Mouse (Mus musculus) liver, embryonic 14.5 days (tissue): ENCODE results near the gene Nop56. TPM values are rescaled to one million over a fixed set of nuclear protein-coding genes. Genes with fewer than 3 reads are reported as not detected.

Source experiments
- ATAC-seq: fragments of 200-750 bp; cut with Nextera tagmentation; 2 replicates; pipeline ENCODE4 v1.8.0; 2017; ENCODE audit warnings: moderate number of reproducible peaks, mild to moderate bottlenecking, moderate library complexity; ENCODE audit not compliant: insufficient read depth
- DNase-seq, 3 experiments: peaks; one replicate each; pipeline ENCODE4 v3.0.0-alpha.2; 2012 to 2013; ENCODE audit warnings: low read depth in 3 of 3, low spot score in 3 of 3
- H3K27ac ChIP-seq: fragments of 300-500 bp; sonication (generic); 2 replicates; pipeline ENCODE4 v1.5.1; 2014; ENCODE audit warnings: moderate library complexity, mild to moderate bottlenecking, control low read depth, inconsistent platforms
- H3K27me3 ChIP-seq: fragments of 300-500 bp; sonication (generic); 2 replicates; pipeline ENCODE4 v1.6.1; 2014; ENCODE audit warnings: mild to moderate bottlenecking, low read length, moderate library complexity; ENCODE audit not compliant: control insufficient read depth, insufficient read depth
- H3K36me3 ChIP-seq: fragments of 300-500 bp; sonication (generic); replicated peaks from 2 replicates; pipeline ENCODE4 v1.6.1; 2014; ENCODE audit warnings: low read depth; ENCODE audit not compliant: control insufficient read depth, insufficient read depth
- H3K4me1 ChIP-seq, 2 experiments: fragments of 200-500 bp in 1 of 2; fragments of 300-500 bp in 1 of 2; sonication (generic) in 1 of 2; replicated peaks; 2 replicates each; pipeline ENCODE4 v1.6.1; 2012 to 2014; ENCODE audit warnings: antibody characterized with exemption in 1 of 2, inconsistent platforms in 1 of 2, low read length in 1 of 2; ENCODE audit not compliant: control insufficient read depth in 2 of 2, insufficient read depth in 2 of 2
- H3K4me2 ChIP-seq: fragments of 300-500 bp; sonication (generic); 2 replicates; pipeline ENCODE4 v1.6.1; 2014; ENCODE audit warnings: low read depth, mild to moderate bottlenecking, control low read depth, moderate library complexity
- H3K4me3 ChIP-seq, 2 experiments: fragments of 200-500 bp in 1 of 2; fragments of 300-500 bp in 1 of 2; sonication (generic) in 1 of 2; 2 replicates each; pipeline ENCODE4 v1.5.1; 2012 to 2014; ENCODE audit warnings: low read depth in 2 of 2, low read length in 2 of 2, mild to moderate bottlenecking in 2 of 2, control low read depth in 1 of 2, inconsistent platforms in 1 of 2, moderate library complexity in 1 of 2; ENCODE audit not compliant: insufficient read depth in 1 of 2
- H3K9ac ChIP-seq: fragments of 300-500 bp; sonication (generic); replicated peaks from 2 replicates; pipeline ENCODE4 v1.6.1; 2014; ENCODE audit warnings: mild to moderate bottlenecking, control low read depth, moderate library complexity
- H3K9me3 ChIP-seq: fragments of 300-500 bp; sonication (generic); 2 replicates; pipeline ENCODE4 v1.6.1; 2016; ENCODE audit warnings: low read length, mixed read lengths; ENCODE audit not compliant: control insufficient read depth
- CTCF ChIP-seq: IDR thresholded peaks from 2 replicates; pipeline ENCODE4 v1.5.1; 2016; ENCODE audit warnings: antibody characterized with exemption, low read depth, control low read depth
- EP300 ChIP-seq: IDR thresholded peaks from 2 replicates; pipeline ENCODE4 v1.6.1; 2016; ENCODE audit warnings: antibody characterized with exemption, low read depth
- WGBS: fragments of 180-500 bp; shearing (Covaris S2); extraction: QIAGEN DNeasy Blood & Tissue Kit; methylation state at CpG from one replicate; pipeline ENCODE4 v1.1.7; 2014; ENCODE audit not compliant: insufficient replicate concordance; 5-methylcytosine and 5-hydroxymethylcytosine counted together
- polyA plus RNA-seq, 2 experiments: library from polyadenylated mRNA; depleted of rRNA in 1 of 2; stranded (reverse) in 1 of 2; unstranded in 1 of 2; fragments of >200 nt; fragmentation: Nextera tagmentation in 1 of 2; extraction: Ambion mirVana in 1 of 2; gene quantifications; 2 replicates each; pipeline versions ENCODE4 v1.2.1 to v1.2.3; 2012 to 2014

Gene Nop56
- polyA plus RNA-seq, 2 experiments: 182 to 201 TPM

- 0 out of 4 replicates have a peak, but pooled peaks cover 0 to 3% of the 10 kb centered on the region in 2 experiments for H3K4me1 ChIP-seq
- H3K27ac ChIP-seq: no peak overlapping the region
- no peaks in the 10 kb centered on the region for H3K9me3 ChIP-seq
- DNase-seq: no peak
- 7% methylated on average over 20 of the region's 20 CpGs for WGBS
- no peak for ATAC-seq
- TF ChIP-seq CTCF: no peak
- no peak for TF ChIP-seq EP300
- peak overlapping the region; percentile 6 to 50; a peak in 2 of 4 replicates for H3K4me3 ChIP-seq
- H3K4me2 ChIP-seq: peak overlapping the region; percentile 53
- peaks cover 60% of the 10 kb centered on the region for H3K27me3 ChIP-seq
- no peaks in the 10 kb centered on the region for H3K36me3 ChIP-seq
- no peak overlapping the region for H3K9ac ChIP-seq
These were observed 20.1 kb downstream of the Nop56 start for GRCm38 (mm10) chr2:130294218-130294935.

GRCm38 (mm10) chr2:130294936-130295277 lies 20.7 kb downstream of the Nop56 start, which contains the start of gene Ebf4:
Gene Ebf4, plus strand, starts transcription at chr2:130295169.
- ATAC-seq: no peak

GRCm38 (mm10) chr2:130295331-130296133 lies 21.3 kb downstream of the Nop56 start:
- Histone ChIP-seq H3K27me3 (peaks cover 60% of the 10 kb centered on the region), H3K9me3 (no peaks in the 10 kb centered on the region), H3K4me2 (peak overlapping the region; percentile 53), H3K27ac (no peak overlapping the region), H3K36me3 (no peaks in the 10 kb centered on the region), H3K4me3 (peak overlapping the region; percentile 8 to 50; a peak in 2 of 4 replicates), H3K9ac (no peak overlapping the region), H3K4me1 (0 out of 4 replicates have a peak, but pooled peaks cover 0 to 3% of the 10 kb centered on the region in 2 experiments)
- TF ChIP-seq EP300 (no peak), CTCF (no peak)
- no peak for DNase-seq
- WGBS: 1% methylated on average over 68 of the region's 99 CpGs
- ATAC-seq: no peak

More at GRCm38 (mm10) chr2:130294936-130295277, 20.7 kb downstream of the Nop56 start, which contains the start of gene Ebf4:
- Histone ChIP-seq H3K27me3 (peaks cover 60% of the 10 kb centered on the region), H3K27ac (no peak within 1 kb of the TSS), H3K9me3 (no peaks in the 10 kb centered on the region), H3K36me3 (no peaks in the 10 kb centered on the region), H3K4me2 (peak within 1 kb of the TSS; percentile 53), H3K9ac (no peak within 1 kb of the TSS), H3K4me1 (0 out of 4 replicates have a peak, but pooled peaks cover 0 to 3% of the 10 kb centered on the region in 2 experiments), H3K4me3 (peak within 1 kb of the TSS; percentile 8 to 50; a peak in 2 of 4 replicates)
- under 1% methylated on average over 30 of the region's 39 CpGs for WGBS
- TF ChIP-seq EP300: no peak
- TF ChIP-seq CTCF: no peak
- DNase-seq: no peak

GRCm38 (mm10) chr2:130296134-130296745 lies 22.0 kb downstream of the Nop56 start:
- Histone ChIP-seq H3K4me2 (no peak overlapping the region), H3K9ac (no peak overlapping the region), H3K9me3 (no peaks in the 10 kb centered on the region), H3K27ac (no peak overlapping the region), H3K4me1 (0 out of 4 replicates have a peak, but pooled peaks cover 0 to 3% of the 10 kb centered on the region in 2 experiments), H3K36me3 (no peaks in the 10 kb centered on the region), H3K4me3 (no peak overlapping the region), H3K27me3 (peaks cover 60% of the 10 kb centered on the region)
- 5% methylated on average over 20 of the region's 20 CpGs for WGBS
- TF ChIP-seq EP300 (no peak), CTCF (no peak)
- ATAC-seq (no peak), DNase-seq (no peak)
